14 mouse cellular contexts compared by ENCODE assay signal in genomic region chr2:6196363-6196973, GRCm38 (mm10). TPM values are rescaled to one million over a fixed set of nuclear protein-coding genes. Genes with fewer than 3 reads are reported as not detected.
DNase-seq lines count a peak whose midpoint lies in the region; ATAC-seq and TF ChIP-seq lines count a peak whose summit lies in the region.
"Had no signal": no experiment of that assay in that cellular context is flagged by ENCODE, and none has a peak within 500 bp of the region (broad histone marks: within the 10 kb centered on the region; RNA-seq: fewer than 3 reads in every experiment).

No protein-coding gene starts in this region.

- DNase-seq in lung, embryonic 14.5 days = peak; percentile 62
- no peak for DNase-seq in lung, adult 2 months
- peak; percentile 37 for DNase-seq in lung, postnatal 14 days
- DNase-seq in retina, embryonic 14.5 days (ENCODE audit: low spot score) = peak; percentile 33
- no peak for DNase-seq in right cerebral cortex, postnatal 25 days
- DNase-seq: adrenal gland, adult 2 months; gastrocnemius, postnatal 14 days; kidney, adult 11 months; left cerebral cortex, postnatal 4 days had no signal

- no peak for ATAC-seq in lung, embryonic 14.5 days (ENCODE audit: insufficient read depth)
- ATAC-seq in hindbrain, embryonic 15.5 days (ENCODE audit: low FRiP score, low read depth) = peak; percentile 21; the same call in 1 of the 2 replicates
- ATAC-seq in inflammation-experienced regulatory T-cells, adult 6 months = no peak

- H3K4me3 ChIP-seq in lung, embryonic 14.5 days (ENCODE audit: low read depth, low read length) = no peak overlapping the region
- no peak overlapping the region for H3K4me3 ChIP-seq in lung, adult 2 months (replicated peaks; ENCODE audit: extremely low read depth, low read depth, low read length)
- H3K4me3 ChIP-seq in hindbrain, embryonic 15.5 days = no peak overlapping the region
- H3K4me3 ChIP-seq: heart, embryonic 13.5 days had no signal

- no peak overlapping the region for H3K4me2 ChIP-seq in lung, embryonic 14.5 days
- H3K4me2 ChIP-seq in hindbrain, embryonic 15.5 days = no peak overlapping the region
- H3K4me2 ChIP-seq: heart, embryonic 13.5 days had no signal

- no peaks in the 10 kb centered on the region for H3K36me3 ChIP-seq in lung, embryonic 14.5 days (ENCODE audit: insufficient read depth)
- no peaks in the 10 kb centered on the region for H3K36me3 ChIP-seq in hindbrain, embryonic 15.5 days
- H3K36me3 ChIP-seq: heart, embryonic 13.5 days had no signal

- no peaks in the 10 kb centered on the region for H3K27me3 ChIP-seq in lung, embryonic 14.5 days (ENCODE audit: insufficient read depth, low read length)
- H3K27me3 ChIP-seq in hindbrain, embryonic 15.5 days = no peaks in the 10 kb centered on the region
- H3K27me3 ChIP-seq: CH12.LX; heart, embryonic 13.5 days had no signal

- no peak for TF ChIP-seq POLR2A in lung, adult 2 months (IDR thresholded peaks at IDR 0.05; ENCODE audit: borderline replicate concordance, extremely low read depth, low read depth, low read length)

- WGBS in lung, embryonic 14.5 days = 33% methylated on average over 10 of the region's 10 CpGs
- WGBS in lung, adult 2 months = 42% methylated on average over 10 of the region's 10 CpGs
- WGBS in hindbrain, embryonic 15.5 days = 24% methylated on average over 10 of the region's 10 CpGs

- no peak overlapping the region for H3K27ac ChIP-seq in lung, embryonic 14.5 days (ENCODE audit: low read depth)
- no peak overlapping the region for H3K27ac ChIP-seq in hindbrain, embryonic 15.5 days (replicated peaks)
- H3K27ac ChIP-seq: heart, embryonic 13.5 days; macrophage had no signal

- 0 out of 2 replicates have a peak, but pooled peaks cover 9% of the 10 kb centered on the region for H3K4me1 ChIP-seq in lung, embryonic 14.5 days (ENCODE audit: insufficient read depth)
- no peaks in the 10 kb centered on the region; the same call in 1 of the 2 replicates for H3K4me1 ChIP-seq in lung, adult 2 months (ENCODE audit: control insufficient read depth, insufficient read depth, low read length)
- H3K4me1 ChIP-seq in hindbrain, embryonic 15.5 days (replicated peaks) = peaks cover 23% of the 10 kb centered on the region

- H3K9ac ChIP-seq in lung, embryonic 14.5 days = no peak overlapping the region
- no peak overlapping the region for H3K9ac ChIP-seq in hindbrain, embryonic 15.5 days
- H3K9ac ChIP-seq: heart, embryonic 13.5 days had no signal

- TF ChIP-seq CTCF in lung, embryonic 14.5 days (IDR thresholded peaks at IDR 0.05; ENCODE audit: low read depth) = no peak
- TF ChIP-seq CTCF in lung, adult 2 months (IDR thresholded peaks at IDR 0.05; ENCODE audit: insufficient read depth, low read length) = no peak

- H3K9me3 ChIP-seq in lung, embryonic 14.5 days (ENCODE audit: low read depth, low read length) = no peaks in the 10 kb centered on the region
- H3K9me3 ChIP-seq in hindbrain, embryonic 15.5 days = no peaks in the 10 kb centered on the region
- H3K9me3 ChIP-seq: heart, embryonic 13.5 days had no signal

RNA-seq across cellular contexts. Expression of gene Echdc3, which starts 16.4 kb away (rescaled TPM):
- polyA plus RNA-seq in lung, embryonic 14.5 days (2014; fragmentation: Nextera tagmentation; extraction: Ambion mirVana) = 6.1 and 8.1 TPM in 2 replicates
- 9.1 and 12.8 TPM in 2 replicates for polyA plus RNA-seq in lung, adult 2 months (2012; rRNA removed)
- 1.3 and 1.4 TPM in 2 replicates for polyA plus RNA-seq in hindbrain, embryonic 15.5 days (2015; fragmentation: Nextera tagmentation; extraction: Ambion mirVana)
- not detected for polyA plus RNA-seq in inflammation-experienced regulatory T-cells, adult 6 months (2017; shearing (Covaris generic))

Comparison
In these comparisons a context has a peak if more than half of its experiments do, and no peak if none do; other contexts are left out.
1. DNase-seq: peak in lung, embryonic 14.5 days (single experiment), lung, postnatal 14 days (single experiment) and retina, embryonic 14.5 days (single experiment); none in lung, adult 2 months (single experiment) and right cerebral cortex, postnatal 25 days (single experiment).